Mouse (Mus musculus) midbrain, postnatal 0 days (tissue): ENCODE measurements at regions not wholly inside any gene's neighbourhood (a gene's known extent, or its start where the extent isn't known, plus 50 kb on each side); places are given as distances from the start of the nearest gene placed in this dataset.

Source experiments
- ATAC-seq: fragments of 200-750 bp; cut with Nextera tagmentation; 2 replicates; pipeline ENCODE4 v1.8.0; 2017; ENCODE audit warnings: moderate number of reproducible peaks, mild to moderate bottlenecking, moderate TSS enrichment, moderate library complexity; ENCODE audit not compliant: low FRiP score
- DNase-seq: peaks from one replicate; pipeline ENCODE4 v3.0.0-alpha.2; 2015; ENCODE audit warnings: low spot score
- H3K27ac ChIP-seq: fragments of 300-500 bp; sonication (generic); 2 replicates; pipeline ENCODE4 v1.5.1; 2014; ENCODE audit warnings: low read depth, mild to moderate bottlenecking, low read length, mixed read lengths
- H3K27me3 ChIP-seq: fragments of 300-500 bp; sonication (generic); 2 replicates; pipeline ENCODE4 v1.6.1; 2014; ENCODE audit warnings: low read length, control low read depth, mixed read lengths; ENCODE audit not compliant: insufficient read depth
- H3K36me3 ChIP-seq: fragments of 300-500 bp; sonication (generic); 2 replicates; pipeline ENCODE4 v1.6.1; 2014; ENCODE audit warnings: low read length, control low read depth, mixed read lengths; ENCODE audit not compliant: insufficient read depth
- H3K4me1 ChIP-seq: fragments of 300-500 bp; sonication (generic); 2 replicates; pipeline ENCODE4 v1.6.1; 2014; ENCODE audit warnings: mild to moderate bottlenecking, control low read depth, antibody characterized with exemption, low read length, mixed read lengths; ENCODE audit not compliant: insufficient read depth
- H3K4me2 ChIP-seq: fragments of 300-500 bp; sonication (generic); 2 replicates; pipeline ENCODE4 v1.6.1; 2014; ENCODE audit warnings: low read depth, mild to moderate bottlenecking, low read length, mixed read lengths; ENCODE audit not compliant: poor library complexity, severe bottlenecking
- H3K4me3 ChIP-seq: fragments of 300-500 bp; sonication (generic); 2 replicates; pipeline ENCODE4 v1.5.1; 2014; ENCODE audit warnings: low read depth, mild to moderate bottlenecking, low read length, moderate library complexity
- H3K9ac ChIP-seq: fragments of 300-500 bp; sonication (generic); replicated peaks from 2 replicates; pipeline ENCODE4 v1.6.1; 2014; ENCODE audit warnings: mild to moderate bottlenecking, low read length, moderate library complexity, mixed read lengths; ENCODE audit not compliant: poor library complexity, severe bottlenecking
- H3K9me3 ChIP-seq: fragments of 300-500 bp; sonication (generic); 2 replicates; pipeline ENCODE4 v1.6.1; 2016; ENCODE audit warnings: low read length, control low read depth
- CTCF ChIP-seq: IDR thresholded peaks from 2 replicates; pipeline ENCODE4 v1.5.1; 2016; ENCODE audit warnings: antibody characterized with exemption, mild to moderate bottlenecking
- WGBS: fragments of 180-500 bp; shearing (Covaris S2); extraction: QIAGEN DNeasy Blood & Tissue Kit; methylation state at CpG from one replicate; pipeline ENCODE4 v1.1.7; 2014; 5-methylcytosine and 5-hydroxymethylcytosine counted together

DNA sequence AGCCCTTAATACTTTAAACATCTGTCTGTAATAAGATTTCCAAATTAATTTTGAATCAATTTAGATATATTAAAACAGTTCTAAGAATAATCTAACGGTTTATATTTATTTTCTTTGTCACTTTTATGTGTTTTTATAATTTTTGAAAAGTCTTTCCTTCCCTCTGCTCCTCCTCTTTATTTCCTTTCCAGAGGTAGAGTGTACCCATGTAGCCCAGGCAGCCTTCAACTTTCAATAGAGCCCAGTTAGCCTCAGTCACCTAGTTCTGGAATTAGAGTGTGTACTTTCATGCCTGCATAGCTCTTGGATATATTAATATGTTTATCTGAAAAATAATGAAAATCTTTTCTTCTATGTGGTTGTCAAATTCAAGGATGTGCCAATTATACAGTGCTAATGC, 235.5 kb downstream of the Dmac1 start:
- Histone ChIP-seq H3K4me3 (no peak overlapping the region), H3K27me3 (no peaks in the 10 kb centered on the region), H3K4me2 (no peak overlapping the region), H3K9ac (no peak overlapping the region), H3K27ac (no peak overlapping the region), H3K4me1 (no peaks in the 10 kb centered on the region), H3K9me3 (no peaks in the 10 kb centered on the region), H3K36me3 (no peaks in the 10 kb centered on the region)
- DNase-seq (no peak), ATAC-seq (no peak)
- 74% methylated on average over 1 of the region's 1 CpGs for WGBS
- TF ChIP-seq CTCF: no peak

- no peak for ATAC-seq
Observed at GRCm38 (mm10) chr4:75041930-75042579, 236.1 kb downstream of the Dmac1 start.

More at GRCm38 (mm10) chr4:75041930-75042579, 236.1 kb downstream of the Dmac1 start:
- Histone ChIP-seq H3K4me2 (no peak overlapping the region), H3K36me3 (no peaks in the 10 kb centered on the region), H3K4me3 (no peak overlapping the region), H3K4me1 (no peaks in the 10 kb centered on the region), H3K27me3 (no peaks in the 10 kb centered on the region), H3K9ac (no peak overlapping the region), H3K27ac (no peak overlapping the region), H3K9me3 (no peaks in the 10 kb centered on the region)
- 71% methylated on average over 1 of the region's 1 CpGs for WGBS
- no peak for DNase-seq
- TF ChIP-seq CTCF: no peak
